Mouse (Mus musculus) layer of hippocampus, postnatal 36 days (tissue): ENCODE results near the gene Slc27a5. TPM values are rescaled to one million over a fixed set of nuclear protein-coding genes. Genes with fewer than 3 reads are reported as not detected.
A peak's percentile ranks its signal among the peaks of the same experiment; 100 is the strongest.

ENCODE experiments used
- DNase-seq, 2 experiments: peaks; one replicate each; pipeline ENCODE4 v3.0.0; 2022
- total RNA-seq, 2 experiments: library from RNA; stranded (reverse); gene quantifications; 2 replicates each; pipeline ENCODE4 v1.2.3; 2021

Slc27a5 gene
- total RNA-seq, 2 experiments from 2014 or later: 0.20 TPM; not detected in 1

- DNase-seq: no peak
Observed at GRCm38 (mm10) chr7:12985724-12986123, 12.3 kb downstream of the Slc27a5 start.

DNA sequence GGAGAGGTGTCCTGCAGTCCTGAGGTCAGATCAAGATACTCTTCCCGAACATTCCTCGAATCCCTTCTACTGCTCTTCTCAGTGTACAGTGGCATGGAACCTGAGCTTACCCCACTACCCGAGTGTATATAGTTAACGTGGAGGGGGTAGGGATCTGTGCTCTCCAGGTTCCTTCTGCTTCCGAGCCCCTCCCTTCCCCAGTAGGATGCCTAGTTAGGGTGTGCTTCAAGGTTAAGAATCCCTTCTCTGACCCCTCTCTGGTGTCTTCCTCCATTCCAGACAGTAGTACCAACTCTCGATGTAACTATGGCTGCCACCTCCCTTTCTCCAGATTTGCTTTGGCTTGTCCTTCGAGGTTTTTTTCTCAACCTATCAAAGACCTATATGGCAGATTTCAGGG, 17.7 kb downstream of the Slc27a5 start:
- DNase-seq: no peak

DNA sequence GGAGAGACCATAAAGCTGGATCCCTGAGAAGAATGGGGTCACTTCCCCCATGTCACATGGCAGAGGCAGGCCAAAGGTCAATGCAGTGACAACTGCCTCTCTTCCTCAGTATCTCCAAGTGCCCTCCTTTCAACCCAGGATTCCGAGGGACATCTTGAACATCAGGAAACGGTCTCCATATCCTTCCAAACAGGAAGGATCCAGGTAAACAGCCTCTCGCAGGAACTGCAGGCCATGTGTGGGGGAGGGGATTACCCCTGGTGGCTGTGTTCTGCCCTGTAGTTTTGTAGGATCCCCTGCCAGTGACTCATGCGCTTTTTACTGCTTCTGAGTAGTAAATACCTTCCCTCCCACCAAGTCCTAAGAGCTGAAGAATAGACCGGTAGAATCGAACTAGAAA, 18.2 kb downstream of the Slc27a5 start:
- no peak for DNase-seq

GRCm38 (mm10) chr7:12978931-12979722, 18.9 kb downstream of the Slc27a5 start:
- DNase-seq: no peak

DNA sequence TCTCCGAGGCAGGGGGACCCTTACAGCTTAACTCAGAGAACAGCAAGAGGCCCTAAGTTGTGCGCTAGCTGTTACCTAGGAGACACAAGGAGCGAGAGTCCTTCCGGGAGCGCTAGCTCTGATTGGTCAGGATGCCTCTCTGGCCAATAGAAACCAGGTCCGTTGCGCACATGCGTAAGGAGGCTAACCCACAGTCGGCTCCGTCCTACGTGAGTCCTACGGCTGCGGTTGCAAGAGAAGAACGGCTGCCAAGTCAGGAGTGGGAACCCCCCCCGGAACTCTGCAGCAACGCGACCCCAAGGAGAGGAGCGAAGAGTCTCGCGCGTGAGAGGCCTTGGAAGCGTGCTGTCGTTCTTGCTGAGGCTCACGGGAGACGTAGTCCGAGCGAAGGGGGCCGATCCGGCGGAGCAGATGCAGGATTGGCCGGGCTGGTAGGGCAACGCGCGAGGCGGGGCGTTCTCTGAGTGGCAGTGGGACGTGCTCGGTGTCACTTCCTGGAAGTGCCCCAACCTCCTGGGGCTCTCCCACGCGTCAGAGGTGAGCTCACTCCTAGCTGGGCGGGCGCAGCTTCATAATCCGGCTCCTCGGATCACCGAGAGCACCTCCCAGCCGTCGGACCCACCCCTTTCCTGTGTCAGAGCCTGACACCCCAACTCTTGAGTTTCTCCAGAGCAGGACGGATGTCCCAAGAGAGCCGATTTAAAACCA, 20.2 kb downstream of the Slc27a5 start, which contains the start of gene Zfp446:
Zfp446 (plus strand) TSS at position 167 of the 708 bp plus-strand sequence.
- peak; percentile 99 to 100 for DNase-seq

- DNase-seq: no peak
Observed at GRCm38 (mm10) chr7:12970906-12971305, 27.1 kb downstream of the Slc27a5 start.

GRCm38 (mm10) chr7:12966104-12966845, 31.7 kb downstream of the Slc27a5 start:
- DNase-seq: peak; percentile 55 to 60

DNA sequence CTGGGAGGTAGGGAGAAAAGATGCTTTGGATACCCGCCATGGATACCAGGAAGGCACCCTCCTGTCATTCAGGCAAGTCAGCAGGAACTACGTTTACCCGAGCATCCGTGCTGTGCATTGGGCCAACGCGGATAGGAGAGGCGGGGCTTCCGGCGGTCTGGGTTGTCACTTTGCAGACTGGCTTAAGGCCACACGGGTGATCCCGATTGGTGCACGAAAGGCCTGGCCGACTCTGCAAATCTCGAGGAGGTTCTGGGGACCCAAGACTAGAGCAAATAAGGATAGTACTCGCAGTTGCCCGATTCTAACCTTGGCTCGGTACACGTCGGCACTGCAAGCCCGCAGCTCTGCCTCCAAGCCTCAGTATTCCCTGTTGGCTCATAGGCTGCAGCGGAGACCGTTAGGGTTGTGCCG, 32.3 kb downstream of the Slc27a5 start, which contains the start of gene Zfp324:
Zfp324 (plus strand) TSS at position 161 of the 414 bp plus-strand sequence.
- DNase-seq: peak; percentile 89 to 90

DNA sequence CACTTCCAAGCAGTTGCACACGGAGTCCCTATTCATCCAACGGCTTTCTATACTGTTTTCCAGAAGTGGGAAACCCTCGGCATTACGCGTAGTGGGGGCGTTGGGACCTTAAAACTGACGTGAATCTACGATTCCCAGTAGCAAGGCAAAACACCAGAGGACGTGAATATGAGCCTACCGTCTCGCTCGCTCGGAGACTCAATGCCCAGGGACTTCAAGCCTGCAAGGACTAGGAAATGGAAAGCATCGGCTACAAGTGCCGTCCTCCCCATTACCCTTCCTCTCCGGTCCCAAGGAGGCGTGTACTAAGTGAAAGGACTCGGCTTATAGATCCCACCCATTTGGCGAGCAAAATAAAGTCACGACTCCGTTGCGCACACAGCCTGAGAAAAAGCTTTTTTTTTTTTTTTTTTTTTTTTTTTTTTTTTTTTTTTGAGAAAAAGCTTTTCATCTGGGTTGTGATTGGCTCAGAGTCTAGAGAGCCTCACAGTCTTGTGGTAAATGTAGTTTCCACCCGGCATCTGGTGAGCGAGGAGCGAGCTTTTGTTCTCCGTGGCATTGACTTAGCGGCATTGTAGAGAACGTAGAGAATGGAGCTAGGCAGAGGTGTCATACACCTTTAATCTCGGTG, 36.4 kb downstream of the Slc27a5 start:
- DNase-seq: peak; percentile 50 to 54

GRCm38 (mm10) chr7:12959718-12960117, 38.3 kb downstream of the Slc27a5 start:
- no peak for DNase-seq

DNA sequence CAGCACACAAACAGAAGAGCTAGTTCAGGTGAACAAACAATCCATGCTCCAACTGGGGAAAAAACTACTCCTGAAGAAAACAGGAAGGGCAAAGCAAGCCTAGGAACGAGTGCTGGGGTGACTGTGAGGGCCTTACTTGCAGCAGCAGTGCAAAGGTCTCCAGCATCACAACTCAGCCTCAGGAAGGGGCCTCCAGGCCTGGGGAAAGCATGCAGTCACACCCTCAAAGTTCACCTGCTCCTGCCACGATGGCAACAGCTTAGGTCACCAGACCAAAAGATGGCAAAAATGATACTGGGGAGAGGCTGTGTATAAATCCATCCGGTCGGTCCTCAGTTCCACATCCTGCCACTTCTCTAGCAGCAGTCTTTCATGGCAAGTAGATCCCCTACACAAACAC, 39.0 kb downstream of the Slc27a5 start:
- DNase-seq: no peak

DNA sequence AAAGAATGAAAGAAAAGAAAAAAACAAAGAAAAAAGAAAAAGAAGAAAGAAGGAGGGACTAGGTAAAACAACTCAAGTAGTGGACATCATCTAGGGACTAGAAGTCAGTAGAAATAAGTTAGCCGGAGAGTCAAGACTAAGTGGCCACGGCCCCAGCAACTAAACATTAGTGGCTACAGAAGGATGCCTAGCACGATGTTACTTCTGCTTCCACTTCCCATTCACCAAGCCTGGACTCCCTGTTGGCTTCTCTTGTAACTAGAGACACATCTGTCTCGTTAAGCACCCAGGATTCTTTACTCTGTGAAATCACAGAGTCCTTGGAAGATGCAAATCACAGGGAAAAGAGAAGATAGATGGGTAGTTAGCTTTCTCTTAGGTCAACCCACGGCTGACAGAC, 40.5 kb downstream of the Slc27a5 start:
- DNase-seq: no peak

DNA sequence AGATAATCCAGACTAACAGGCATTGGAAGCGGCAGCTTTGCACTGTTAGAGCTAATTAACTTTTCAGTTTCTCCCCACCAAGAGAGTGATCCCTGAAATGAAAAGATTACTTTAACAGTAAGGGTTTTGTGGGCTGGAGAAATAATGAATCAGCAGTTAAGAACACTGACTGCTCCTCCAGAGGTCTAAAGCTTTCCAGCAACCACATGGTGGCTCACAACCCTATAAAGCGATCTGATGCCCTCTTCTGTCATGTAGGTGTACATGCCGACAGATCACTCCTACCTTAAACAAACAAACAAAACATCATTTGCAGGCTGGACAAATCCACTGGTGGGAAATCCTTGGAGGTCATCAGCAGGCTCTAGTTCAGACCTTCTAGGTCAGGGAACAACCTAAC, 43.1 kb downstream of the Slc27a5 start:
- no peak for DNase-seq

- no peak for DNase-seq
Observed at GRCm38 (mm10) chr7:12949872-12950229, 48.1 kb downstream of the Slc27a5 start.

GRCm38 (mm10) chr7:12949032-12949871, 48.7 kb downstream of the Slc27a5 start:
- DNase-seq: peak; percentile 93 to 94

GRCm38 (mm10) chr7:12943488-12943887, 54.5 kb downstream of the Slc27a5 start:
- no peak for DNase-seq

GRCm38 (mm10) chr7:12940599-12940998, 57.4 kb downstream of the Slc27a5 start:
- no peak for DNase-seq
